Mouse (Mus musculus): Measurements from ENCODE around the gene Pigr.

Pigr gene

GRCm38 (mm10) chr1:130826448-130826847, at the start of gene Pigr:
Gene Pigr, plus strand, starts transcription at chr1:130826684.
- DNase-seq (ENCODE audit: extremely low spot score, low read depth, low spot score), result no peak

GRCm38 (mm10) chr1:130779867-130780266, 46.6 kb upstream of the Pigr start:
- DNase-seq (ENCODE audit: extremely low spot score, low read depth, low spot score), result no peak

GRCm38 (mm10) chr1:130784054-130784453, 42.4 kb upstream of the Pigr start:
- DNase-seq (ENCODE audit: extremely low spot score, low read depth, low spot score), result no peak

GRCm38 (mm10) chr1:130787001-130787400, 39.5 kb upstream of the Pigr start:
- DNase-seq (ENCODE audit: extremely low spot score, low read depth, low spot score), result no peak

- DNase-seq (ENCODE audit: extremely low spot score, low read depth, low spot score), result no peak
These were observed 36.7 kb upstream of the Pigr start for GRCm38 (mm10) chr1:130789512-130790451.

GRCm38 (mm10) chr1:130795331-130795730, 31.2 kb upstream of the Pigr start:
- no peak for DNase-seq (ENCODE audit: extremely low spot score, low read depth, low spot score)

- DNase-seq (ENCODE audit: extremely low spot score, low read depth, low spot score), result no peak
These were observed 29.4 kb upstream of the Pigr start for GRCm38 (mm10) chr1:130796967-130797684.

- no peak for DNase-seq (ENCODE audit: extremely low spot score, low read depth, low spot score)
These were observed 28.4 kb upstream of the Pigr start for GRCm38 (mm10) chr1:130798037-130798436.

GRCm38 (mm10) chr1:130798551-130798950, 27.9 kb upstream of the Pigr start:
- no peak for DNase-seq (ENCODE audit: extremely low spot score, low read depth, low spot score)

- no peak for DNase-seq (ENCODE audit: extremely low spot score, low read depth, low spot score)
These were observed 27.1 kb upstream of the Pigr start for GRCm38 (mm10) chr1:130799399-130799798.

- no peak for DNase-seq (ENCODE audit: extremely low spot score, low read depth, low spot score)
These were observed 25.9 kb upstream of the Pigr start, which contains the start of gene Fcamr for GRCm38 (mm10) chr1:130800602-130801001. Gene Fcamr, plus strand, starts transcription at chr1:130800902.

- no peak for DNase-seq (ENCODE audit: extremely low spot score, low read depth, low spot score)
These were observed 25.0 kb upstream of the Pigr start for GRCm38 (mm10) chr1:130801511-130801910.

GRCm38 (mm10) chr1:130802976-130803375, 23.5 kb upstream of the Pigr start:
- no peak for DNase-seq (ENCODE audit: extremely low spot score, low read depth, low spot score)

- DNase-seq (ENCODE audit: extremely low spot score, low read depth, low spot score), result no peak
These were observed 22.2 kb upstream of the Pigr start for GRCm38 (mm10) chr1:130804279-130804678.

GRCm38 (mm10) chr1:130810906-130811305, 15.6 kb upstream of the Pigr start:
- no peak for DNase-seq (ENCODE audit: extremely low spot score, low read depth, low spot score)

- DNase-seq (ENCODE audit: extremely low spot score, low read depth, low spot score), result no peak
These were observed 15.2 kb upstream of the Pigr start for GRCm38 (mm10) chr1:130811316-130811715.

- DNase-seq (ENCODE audit: extremely low spot score, low read depth, low spot score), result no peak
These were observed 6.7 kb upstream of the Pigr start for GRCm38 (mm10) chr1:130819737-130820136.

GRCm38 (mm10) chr1:130820316-130821148, 6.0 kb upstream of the Pigr start:
- no peak for DNase-seq (ENCODE audit: extremely low spot score, low read depth, low spot score)

GRCm38 (mm10) chr1:130821149-130821471, 5.4 kb upstream of the Pigr start:
- DNase-seq (ENCODE audit: extremely low spot score, low read depth, low spot score), result no peak

GRCm38 (mm10) chr1:130821911-130822625, 4.4 kb upstream of the Pigr start:
- DNase-seq (ENCODE audit: extremely low spot score, low read depth, low spot score), result no peak

GRCm38 (mm10) chr1:130828656-130829055, 2.2 kb downstream of the Pigr start:
- DNase-seq (ENCODE audit: extremely low spot score, low read depth, low spot score), result no peak

Data from hindlimb bud, embryonic 11.5 days (tissue).